Mouse (Mus musculus): ENCODE data around the gene Lyve1. TPM values are rescaled to one million over a fixed set of nuclear protein-coding genes. Genes with fewer than 3 reads are reported as not detected.

Lyve1 gene
- polyA plus RNA-seq, 1 experiment from 2014 or later = 360 TPM

- H3K4me2 ChIP-seq (replicated peaks; ENCODE audit: low read depth, low read length) = no peak overlapping the region
- no peaks in the 10 kb centered on the region for H3K27me3 ChIP-seq (replicated peaks; ENCODE audit: insufficient read depth, low read length)
- H3K9me3 ChIP-seq (ENCODE audit: low read length) = no peaks in the 10 kb centered on the region
- peaks cover 7% of the 10 kb centered on the region; the same call in 1 of the 2 replicates for H3K4me1 ChIP-seq (ENCODE audit: insufficient read depth, low read depth, low read length)
- H3K4me3 ChIP-seq (ENCODE audit: low read depth, low read length) = no peak overlapping the region
- TF ChIP-seq EP300 (IDR thresholded peaks at IDR 0.05) (no peak), CTCF (IDR thresholded peaks at IDR 0.05) (no peak)
- ATAC-seq (no peak), DNase-seq (ENCODE audit: low spot score) (peak; percentile 36)
- H3K36me3 ChIP-seq (ENCODE audit: insufficient read depth, low read length) = 0 out of 2 replicates have a peak, but pooled peaks cover 11% of the 10 kb centered on the region
- 0 out of 2 replicates have a peak overlapping the region, but pooled peaks have one; percentile 43 for H3K27ac ChIP-seq (ENCODE audit: low read length)
- WGBS = 79% methylated on average over 8 of the region's 8 CpGs
- no peak overlapping the region for H3K9ac ChIP-seq (replicated peaks; ENCODE audit: low read depth)
These were observed 38.8 kb downstream of the Lyve1 start for GRCm38 (mm10) chr7:110823995-110824953.

GRCm38 (mm10) chr7:110823593-110823992, 39.4 kb downstream of the Lyve1 start:
- H3K4me1 ChIP-seq (ENCODE audit: insufficient read depth, low read depth, low read length) = peaks cover 7% of the 10 kb centered on the region; the same call in 1 of the 2 replicates
- no peaks in the 10 kb centered on the region for H3K9me3 ChIP-seq (ENCODE audit: low read length)
- H3K36me3 ChIP-seq (ENCODE audit: insufficient read depth, low read length) = 0 out of 2 replicates have a peak, but pooled peaks cover 11% of the 10 kb centered on the region
- no peak overlapping the region for H3K4me3 ChIP-seq (ENCODE audit: low read depth, low read length)
- no peak overlapping the region for H3K9ac ChIP-seq (replicated peaks; ENCODE audit: low read depth)
- H3K27me3 ChIP-seq (replicated peaks; ENCODE audit: insufficient read depth, low read length) = no peaks in the 10 kb centered on the region
- H3K4me2 ChIP-seq (replicated peaks; ENCODE audit: low read depth, low read length) = no peak overlapping the region
- ATAC-seq (0 out of 2 replicates have a peak, but pooled peaks have one; percentile 25), DNase-seq (ENCODE audit: low spot score) (peak; percentile 43)
- 67% methylated on average over 4 of the region's 4 CpGs for WGBS
- TF ChIP-seq CTCF (IDR thresholded peaks at IDR 0.05) = no peak
- TF ChIP-seq EP300 (IDR thresholded peaks at IDR 0.05) = no peak
- H3K27ac ChIP-seq (ENCODE audit: low read length) = no peak overlapping the region

GRCm38 (mm10) chr7:110823076-110823475, 40.0 kb downstream of the Lyve1 start:
- Histone ChIP-seq H3K9ac (replicated peaks; ENCODE audit: low read depth) (no peak overlapping the region), H3K27ac (ENCODE audit: low read length) (no peak overlapping the region), H3K4me1 (ENCODE audit: insufficient read depth, low read depth, low read length) (peaks cover 7% of the 10 kb centered on the region; the same call in 1 of the 2 replicates), H3K4me2 (replicated peaks; ENCODE audit: low read depth, low read length) (no peak overlapping the region), H3K4me3 (ENCODE audit: low read depth, low read length) (no peak overlapping the region), H3K27me3 (replicated peaks; ENCODE audit: insufficient read depth, low read length) (no peaks in the 10 kb centered on the region), H3K36me3 (ENCODE audit: insufficient read depth, low read length) (0 out of 2 replicates have a peak, but pooled peaks cover 11% of the 10 kb centered on the region), H3K9me3 (ENCODE audit: low read length) (no peaks in the 10 kb centered on the region)
- DNase-seq (ENCODE audit: low spot score) (peak; percentile 26), ATAC-seq (no peak; the same call in 1 of the 2 replicates)
- WGBS = 35% methylated on average over 8 of the region's 8 CpGs
- TF ChIP-seq EP300 (IDR thresholded peaks at IDR 0.05) (no peak), CTCF (IDR thresholded peaks at IDR 0.05) (no peak)

GRCm38 (mm10) chr7:110822055-110822454, 41.0 kb downstream of the Lyve1 start:
- WGBS = 25% methylated on average over 4 of the region's 4 CpGs
- H3K9ac ChIP-seq (replicated peaks; ENCODE audit: low read depth) = no peak overlapping the region
- no peaks in the 10 kb centered on the region for H3K27me3 ChIP-seq (replicated peaks; ENCODE audit: insufficient read depth, low read length)
- H3K4me3 ChIP-seq (ENCODE audit: low read depth, low read length) = no peak overlapping the region
- TF ChIP-seq CTCF (IDR thresholded peaks at IDR 0.05) (no peak), EP300 (IDR thresholded peaks at IDR 0.05) (peak; percentile 90)
- H3K27ac ChIP-seq (ENCODE audit: low read length) = peak overlapping the region; percentile 57; the same call in 1 of the 2 replicates
- H3K4me2 ChIP-seq (replicated peaks; ENCODE audit: low read depth, low read length) = no peak overlapping the region
- 0 out of 2 replicates have a peak, but pooled peaks cover 8% of the 10 kb centered on the region for H3K36me3 ChIP-seq (ENCODE audit: insufficient read depth, low read length)
- DNase-seq (ENCODE audit: low spot score) (peak; percentile 57), ATAC-seq (0 out of 2 replicates have a peak, but pooled peaks have one; percentile 38)
- H3K4me1 ChIP-seq (ENCODE audit: insufficient read depth, low read depth, low read length) = peaks cover 7% of the 10 kb centered on the region; the same call in 1 of the 2 replicates
- no peaks in the 10 kb centered on the region for H3K9me3 ChIP-seq (ENCODE audit: low read length)

- 0 out of 2 replicates have a peak, but pooled peaks cover 8% of the 10 kb centered on the region for H3K36me3 ChIP-seq (ENCODE audit: insufficient read depth, low read length)
- TF ChIP-seq CTCF (IDR thresholded peaks at IDR 0.05) (no peak), EP300 (IDR thresholded peaks at IDR 0.05) (no peak)
- DNase-seq (ENCODE audit: low spot score) (peak; percentile 65), ATAC-seq (peak; percentile 30; the same call in 1 of the 2 replicates)
- WGBS = 9% methylated on average over 3 of the region's 3 CpGs
- no peaks in the 10 kb centered on the region for H3K27me3 ChIP-seq (replicated peaks; ENCODE audit: insufficient read depth, low read length)
- H3K4me2 ChIP-seq (replicated peaks; ENCODE audit: low read depth, low read length) = no peak overlapping the region
- peak overlapping the region; percentile 57 for H3K27ac ChIP-seq (ENCODE audit: low read length)
- H3K9ac ChIP-seq (replicated peaks; ENCODE audit: low read depth) = no peak overlapping the region
- no peaks in the 10 kb centered on the region for H3K9me3 ChIP-seq (ENCODE audit: low read length)
- no peak overlapping the region for H3K4me3 ChIP-seq (ENCODE audit: low read depth, low read length)
- H3K4me1 ChIP-seq (ENCODE audit: insufficient read depth, low read depth, low read length) = peaks cover 7% of the 10 kb centered on the region; the same call in 1 of the 2 replicates
These were observed 41.4 kb downstream of the Lyve1 start for GRCm38 (mm10) chr7:110821653-110822052.

GRCm38 (mm10) chr7:110821068-110821467, 42.0 kb downstream of the Lyve1 start:
- H3K4me1 ChIP-seq (ENCODE audit: insufficient read depth, low read depth, low read length) = peaks cover 7% of the 10 kb centered on the region; the same call in 1 of the 2 replicates
- H3K36me3 ChIP-seq (ENCODE audit: insufficient read depth, low read length) = 0 out of 2 replicates have a peak, but pooled peaks cover 8% of the 10 kb centered on the region
- 34% methylated on average over 5 of the region's 5 CpGs for WGBS
- H3K4me3 ChIP-seq (ENCODE audit: low read depth, low read length) = no peak overlapping the region
- H3K9me3 ChIP-seq (ENCODE audit: low read length) = no peaks in the 10 kb centered on the region
- no peak overlapping the region for H3K27ac ChIP-seq (ENCODE audit: low read length)
- peak; percentile 57 for TF ChIP-seq CTCF (IDR thresholded peaks at IDR 0.05)
- no peak for TF ChIP-seq EP300 (IDR thresholded peaks at IDR 0.05)
- no peak overlapping the region for H3K9ac ChIP-seq (replicated peaks; ENCODE audit: low read depth)
- no peaks in the 10 kb centered on the region for H3K27me3 ChIP-seq (replicated peaks; ENCODE audit: insufficient read depth, low read length)
- DNase-seq (ENCODE audit: low spot score) (no peak), ATAC-seq (peak; percentile 59)
- H3K4me2 ChIP-seq (replicated peaks; ENCODE audit: low read depth, low read length) = no peak overlapping the region
